Mouse (Mus musculus) testis, adult 2 months (tissue): Measurements from ENCODE around the gene Gm5617. TPM values are rescaled to one million over a fixed set of nuclear protein-coding genes. Genes with fewer than 3 reads are reported as not detected.

Experiments used
- H3K27ac ChIP-seq: fragments of 200-500 bp; 2 replicates; pipeline ENCODE4 v1.5.1; 2012; ENCODE audit warnings: low read depth, low read length; ENCODE audit not compliant: control insufficient read depth, insufficient read depth
- H3K27me3 ChIP-seq: fragments of 200-500 bp; 2 replicates; pipeline ENCODE4 v1.6.1; 2012; ENCODE audit warnings: mild to moderate bottlenecking, low read length, moderate library complexity; ENCODE audit not compliant: control insufficient read depth, insufficient read depth
- H3K36me3 ChIP-seq: fragments of 200-500 bp; 2 replicates; pipeline ENCODE4 v1.6.1; 2012; ENCODE audit warnings: mild to moderate bottlenecking, low read length; ENCODE audit not compliant: control insufficient read depth, insufficient read depth
- H3K4me1 ChIP-seq: fragments of 200-500 bp; 2 replicates; pipeline ENCODE4 v1.6.1; 2012; ENCODE audit warnings: low read length; ENCODE audit not compliant: control insufficient read depth, insufficient read depth
- H3K4me3 ChIP-seq: fragments of 200-500 bp; 2 replicates; pipeline ENCODE4 v1.5.1; 2012; ENCODE audit warnings: low read depth, mild to moderate bottlenecking, low read length, moderate library complexity, mixed read lengths; ENCODE audit not compliant: control insufficient read depth
- CTCF ChIP-seq: fragments of 200-500 bp; IDR thresholded peaks from 2 replicates; pipeline ENCODE4 v1.5.1; 2012; ENCODE audit warnings: low read depth, mild to moderate bottlenecking, inconsistent platforms, low read length, moderate library complexity; ENCODE audit not compliant: control insufficient read depth, insufficient read depth, insufficient replicate concordance
- POLR2A ChIP-seq: fragments of 200-500 bp; IDR thresholded peaks from 2 replicates; pipeline ENCODE4 v1.6.1; 2012; ENCODE audit warnings: low read depth, mild to moderate bottlenecking, inconsistent platforms, low read length, moderate library complexity; ENCODE audit not compliant: control insufficient read depth
- polyA plus RNA-seq: library from polyadenylated mRNA; depleted of rRNA; stranded (reverse); fragments of >200 nt; gene quantifications from 2 replicates; pipeline ENCODE4 v1.2.3, GENCODE M21; 2012; rRNA removed

Gm5617 gene
- polyA plus RNA-seq = 2,840 and 3,410 TPM in 2 replicates

GRCm38 (mm10) chr9:48494817-48495547 lies at the start of gene Gm5617, which contains the start of gene Rbm7:
Gene Gm5617, plus strand, starts transcription at chr9:48495442.
Gene Rbm7, minus strand, starts transcription at chr9:48495299.
- H3K27me3 ChIP-seq = no peaks in the 10 kb centered on the region
- peak within 1 kb of the TSS; percentile 98 for H3K27ac ChIP-seq
- peak within 1 kb of the TSS; percentile 92 for H3K4me3 ChIP-seq
- H3K36me3 ChIP-seq = no peaks in the 10 kb centered on the region
- H3K4me1 ChIP-seq = no peaks in the 10 kb centered on the region; the same call in 1 of the 2 replicates
- TF ChIP-seq POLR2A (peak; percentile 98), CTCF (no peak)

DNA sequence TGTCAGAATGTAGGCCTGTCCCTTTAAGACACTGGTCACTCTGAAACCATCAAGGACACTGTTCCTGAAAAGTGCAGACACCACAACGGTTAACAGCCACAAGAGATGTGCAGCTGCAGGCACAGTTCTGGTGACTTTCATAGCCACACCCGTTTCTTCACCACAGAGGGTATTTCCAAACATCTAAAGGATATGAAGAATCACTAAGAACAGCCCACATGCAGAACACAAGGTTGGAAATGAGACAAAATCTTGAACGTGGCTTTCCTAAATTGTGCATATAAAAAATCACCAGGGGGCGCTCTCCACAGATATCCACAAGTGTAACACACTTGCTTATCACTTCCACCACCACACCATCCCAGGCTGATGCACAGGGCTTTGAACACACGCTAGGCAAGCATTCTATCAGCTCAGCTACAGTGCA lies 47.4 kb upstream of the Gm5617 start:
- no peak overlapping the region for H3K27ac ChIP-seq
- H3K4me3 ChIP-seq = peak overlapping the region; percentile 16; the same call in 1 of the 2 replicates
- TF ChIP-seq CTCF (no peak), POLR2A (no peak)
- H3K27me3 ChIP-seq = no peaks in the 10 kb centered on the region
- H3K4me1 ChIP-seq = no peaks in the 10 kb centered on the region
- H3K36me3 ChIP-seq = no peaks in the 10 kb centered on the region

GRCm38 (mm10) chr9:48450066-48450465 lies 45.2 kb upstream of the Gm5617 start:
- Histone ChIP-seq H3K4me1 (no peaks in the 10 kb centered on the region), H3K4me3 (peak overlapping the region; percentile 93), H3K36me3 (no peaks in the 10 kb centered on the region), H3K27me3 (no peaks in the 10 kb centered on the region), H3K27ac (peak overlapping the region; percentile 24)
- TF ChIP-seq POLR2A (no peak), CTCF (no peak)

DNA sequence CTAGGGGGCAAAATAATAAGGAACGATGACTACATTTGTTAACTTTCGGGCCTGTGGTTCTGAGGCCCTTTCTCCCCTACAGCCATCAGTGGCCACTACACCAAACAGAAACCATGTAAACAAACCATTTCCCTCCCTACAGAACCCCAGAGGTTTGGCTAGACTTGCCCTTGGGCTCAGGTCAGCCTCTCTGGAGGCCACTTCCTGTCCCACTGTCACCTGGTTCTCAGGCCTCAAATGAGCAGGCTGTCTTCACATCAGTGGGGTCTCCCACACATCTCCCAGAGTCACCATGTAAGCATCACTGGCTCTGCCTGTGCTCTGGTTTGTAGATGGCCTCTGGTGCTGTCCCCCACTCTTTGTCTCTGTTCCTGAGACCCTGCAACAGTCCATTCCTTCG lies 39.3 kb upstream of the Gm5617 start:
- TF ChIP-seq POLR2A = no peak
- no peak for TF ChIP-seq CTCF
- no peaks in the 10 kb centered on the region for H3K4me1 ChIP-seq
- H3K27me3 ChIP-seq = no peaks in the 10 kb centered on the region
- no peak overlapping the region for H3K27ac ChIP-seq
- H3K4me3 ChIP-seq = no peak overlapping the region
- H3K36me3 ChIP-seq = no peaks in the 10 kb centered on the region

DNA sequence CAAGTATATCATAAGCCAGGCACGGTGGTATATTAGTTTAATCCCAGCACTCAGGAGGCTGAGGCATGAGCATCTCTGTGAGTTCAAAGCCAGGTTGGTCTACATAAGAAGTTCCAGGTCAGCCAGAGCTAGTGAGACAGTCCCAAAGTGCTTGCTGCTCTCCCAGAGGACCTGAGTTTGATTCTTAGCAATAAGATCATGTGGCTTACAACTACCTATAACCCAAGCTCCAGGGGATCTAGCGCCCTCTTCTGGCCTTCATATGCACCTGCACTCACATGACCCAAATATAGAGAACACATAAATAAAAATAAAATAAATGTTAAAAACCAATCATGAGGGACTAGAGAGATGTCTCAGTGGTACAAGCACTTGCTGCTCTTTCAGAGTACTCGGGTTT lies 36.4 kb upstream of the Gm5617 start:
- TF ChIP-seq POLR2A (no peak), CTCF (peak; percentile 21; the same call in 1 of the 2 replicates)
- Histone ChIP-seq H3K27me3 (no peaks in the 10 kb centered on the region), H3K36me3 (no peaks in the 10 kb centered on the region), H3K4me1 (no peaks in the 10 kb centered on the region), H3K27ac (no peak overlapping the region), H3K4me3 (no peak overlapping the region)

DNA sequence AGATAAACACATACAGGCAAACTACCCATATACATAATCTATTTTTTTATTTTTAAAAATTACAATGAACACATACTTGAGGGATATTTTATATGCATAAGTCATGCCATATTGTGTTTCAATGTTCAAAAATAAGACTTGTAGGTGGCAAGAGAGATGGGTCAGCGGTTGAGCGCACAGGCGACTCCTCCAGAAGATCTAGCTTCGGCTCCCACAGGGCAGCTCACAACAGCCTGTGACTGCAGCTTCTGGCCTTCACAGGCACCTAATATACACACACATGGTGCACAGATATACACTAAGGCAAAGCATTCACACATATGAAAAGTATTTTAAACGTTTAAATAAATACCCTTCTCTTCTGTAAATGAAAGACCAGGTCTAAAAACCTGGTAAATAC lies 35.9 kb upstream of the Gm5617 start:
- Histone ChIP-seq H3K27ac (no peak overlapping the region), H3K36me3 (no peaks in the 10 kb centered on the region), H3K4me3 (no peak overlapping the region), H3K4me1 (no peaks in the 10 kb centered on the region), H3K27me3 (no peaks in the 10 kb centered on the region)
- TF ChIP-seq CTCF (no peak), POLR2A (no peak)

GRCm38 (mm10) chr9:48460720-48461119 lies 34.5 kb upstream of the Gm5617 start:
- H3K27me3 ChIP-seq = no peaks in the 10 kb centered on the region
- no peak overlapping the region for H3K4me3 ChIP-seq
- H3K27ac ChIP-seq = no peak overlapping the region
- no peaks in the 10 kb centered on the region for H3K4me1 ChIP-seq
- H3K36me3 ChIP-seq = no peaks in the 10 kb centered on the region
- TF ChIP-seq POLR2A (no peak), CTCF (no peak)

DNA sequence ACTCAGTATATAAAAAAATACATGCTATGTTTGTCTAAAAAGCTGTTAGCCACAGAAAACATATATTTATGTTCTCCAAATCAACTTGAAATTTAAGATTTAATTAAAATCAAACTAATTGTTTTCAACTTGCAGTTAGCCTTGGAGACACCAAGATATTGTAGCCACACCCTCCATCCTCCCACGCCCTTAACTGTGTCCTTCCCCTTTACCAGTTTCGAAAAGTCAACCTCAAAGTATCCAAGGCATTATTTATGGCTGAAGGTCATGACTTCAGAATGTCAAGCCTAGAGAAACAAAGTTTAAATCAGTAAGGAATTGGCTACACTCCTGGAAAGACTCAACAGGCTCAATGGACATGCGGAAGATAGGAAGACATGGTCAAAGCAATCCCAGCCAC lies 33.7 kb upstream of the Gm5617 start:
- no peak overlapping the region for H3K27ac ChIP-seq
- no peaks in the 10 kb centered on the region for H3K36me3 ChIP-seq
- TF ChIP-seq CTCF (no peak), POLR2A (no peak)
- no peaks in the 10 kb centered on the region for H3K4me1 ChIP-seq
- H3K4me3 ChIP-seq = no peak overlapping the region
- no peaks in the 10 kb centered on the region for H3K27me3 ChIP-seq
